Mouse (Mus musculus) forebrain, postnatal 0 days (tissue): ENCODE data around the gene Dnajb6. TPM values are rescaled to one million over a fixed set of nuclear protein-coding genes. Genes with fewer than 3 reads are reported as not detected.
"Not testable (repeated sequence)": the region's sequence is repeated elsewhere in the genome, so short reads cannot be mapped to it uniquely, and the experiment has no call there.

Experiments
- ATAC-seq: fragments of 200-750 bp; cut with Nextera tagmentation; 2 replicates; pipeline ENCODE4 v1.8.0; 2017; ENCODE audit warnings: mild to moderate bottlenecking, moderate library complexity
- DNase-seq: peaks from one replicate; pipeline ENCODE4 v3.0.0-alpha.2; 2015
- H3K27ac ChIP-seq: fragments of 300-500 bp; sonication (generic); 2 replicates; pipeline ENCODE4 v1.5.1; 2014; ENCODE audit warnings: low read depth, mild to moderate bottlenecking, antibody characterized with exemption, low read length, moderate library complexity, mixed read lengths
- H3K27me3 ChIP-seq: fragments of 300-500 bp; sonication (generic); 2 replicates; pipeline ENCODE4 v1.6.1; 2014; ENCODE audit warnings: mild to moderate bottlenecking, low read length, mixed read lengths; ENCODE audit not compliant: insufficient read depth
- H3K36me3 ChIP-seq: fragments of 300-500 bp; sonication (generic); 2 replicates; pipeline ENCODE4 v1.6.1; 2014; ENCODE audit warnings: mild to moderate bottlenecking, moderate library complexity; ENCODE audit not compliant: insufficient read depth
- H3K4me1 ChIP-seq: fragments of 300-500 bp; sonication (generic); 2 replicates; pipeline ENCODE4 v1.6.1; 2014; ENCODE audit warnings: antibody characterized with exemption; ENCODE audit not compliant: insufficient read depth
- H3K4me2 ChIP-seq: fragments of 300-500 bp; sonication (generic); 2 replicates; pipeline ENCODE4 v1.6.1; 2014; ENCODE audit warnings: low read depth, mild to moderate bottlenecking, moderate library complexity
- H3K4me3 ChIP-seq: fragments of 300-500 bp; sonication (generic); 2 replicates; pipeline ENCODE4 v1.5.1; 2014; ENCODE audit warnings: low read depth, low read length, mixed read lengths
- H3K9ac ChIP-seq: fragments of 300-500 bp; sonication (generic); 2 replicates; pipeline ENCODE4 v1.6.1; 2014; ENCODE audit warnings: mild to moderate bottlenecking
- H3K9me3 ChIP-seq: fragments of 300-500 bp; sonication (generic); 2 replicates; pipeline ENCODE4 v1.6.1; 2016; ENCODE audit warnings: low read length
- CTCF ChIP-seq: sonication (generic); IDR thresholded peaks from 2 replicates; pipeline ENCODE4 v1.5.1; 2016; ENCODE audit warnings: antibody characterized with exemption, control low read depth, low read depth
- WGBS: fragments of 180-500 bp; shearing (Covaris S2); extraction: QIAGEN DNeasy Blood & Tissue Kit; methylation state at CpG from one replicate; pipeline ENCODE4 v1.1.7; 2014; 5-methylcytosine and 5-hydroxymethylcytosine counted together
- polyA plus RNA-seq: library from polyadenylated mRNA; unstranded; fragments of >200 nt; fragmentation: Nextera tagmentation; extraction: Ambion mirVana; gene quantifications from 2 replicates; pipeline ENCODE4 v1.2.1, GENCODE M21; 2015
- total RNA-seq: library from RNA; depleted of rRNA; stranded (reverse); fragments of >200 nt; gene quantifications from 2 replicates; pipeline ENCODE4 v1.2.3, GENCODE M21; 2014

Gene Dnajb6
- total and polyA plus RNA-seq, 2 experiments from 2014 or later: 310 to 384 TPM

GRCm38 (mm10) chr5:29778029-29778428 is 42.5 kb downstream of the Dnajb6 start:
- no peak overlapping the region for H3K4me2 ChIP-seq
- no peaks in the 10 kb centered on the region for H3K27me3 ChIP-seq
- H3K4me3 ChIP-seq: no peak overlapping the region
- DNase-seq (no peak), ATAC-seq (no peak)
- H3K9me3 ChIP-seq: no peaks in the 10 kb centered on the region
- no peak overlapping the region for H3K27ac ChIP-seq
- H3K9ac ChIP-seq: no peak overlapping the region
- H3K36me3 ChIP-seq: peaks cover 11% of the 10 kb centered on the region; the same call in 1 of the 2 replicates
- no peak for TF ChIP-seq CTCF
- H3K4me1 ChIP-seq: no peaks in the 10 kb centered on the region
- 88% methylated on average over 6 of the region's 6 CpGs for WGBS

DNA sequence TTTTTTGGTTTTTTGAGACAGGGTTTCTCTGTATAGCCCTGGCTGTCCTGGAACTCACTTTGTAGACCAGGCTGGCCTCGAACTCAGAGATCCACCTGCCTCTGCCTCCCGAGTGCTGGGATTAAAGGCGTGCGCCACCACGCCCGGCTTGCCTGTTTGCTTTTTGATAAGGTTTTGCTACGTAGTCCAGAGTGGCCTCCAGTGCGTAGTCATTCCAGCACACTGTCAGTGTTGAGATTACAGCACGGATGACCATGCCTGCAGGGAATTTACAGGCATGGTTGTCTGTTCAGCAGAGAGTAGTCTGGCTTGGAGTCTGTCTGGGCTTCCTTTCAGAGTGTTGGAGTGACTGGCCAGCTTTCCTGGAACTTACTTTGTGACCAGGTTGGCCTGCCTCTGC is 44.2 kb downstream of the Dnajb6 start:
- not testable (repeated sequence) for H3K27me3 ChIP-seq, H3K9me3 ChIP-seq, H3K4me1 ChIP-seq, H3K4me3 ChIP-seq, DNase-seq, H3K27ac ChIP-seq, ATAC-seq, H3K9ac ChIP-seq, H3K4me2 ChIP-seq
- 96% methylated on average over 8 of the region's 9 CpGs for WGBS
- peaks cover 11% of the 10 kb centered on the region; the same call in 1 of the 2 replicates for H3K36me3 ChIP-seq

GRCm38 (mm10) chr5:29782261-29782660 is 46.8 kb downstream of the Dnajb6 start:
- H3K4me1 ChIP-seq: no peaks in the 10 kb centered on the region
- no peak overlapping the region for H3K27ac ChIP-seq
- H3K9ac ChIP-seq: no peak overlapping the region
- H3K27me3 ChIP-seq: no peaks in the 10 kb centered on the region
- no peak for DNase-seq
- no peak for TF ChIP-seq CTCF
- no peak overlapping the region for H3K4me3 ChIP-seq
- H3K9me3 ChIP-seq: no peaks in the 10 kb centered on the region
- no peak for ATAC-seq
- WGBS: 93% methylated on average over 3 of the region's 3 CpGs
- no peak overlapping the region for H3K4me2 ChIP-seq
- H3K36me3 ChIP-seq: peaks cover 11% of the 10 kb centered on the region; the same call in 1 of the 2 replicates

GRCm38 (mm10) chr5:29784906-29785305 is 49.4 kb downstream of the Dnajb6 start:
- DNase-seq, H3K4me3 ChIP-seq, H3K27ac ChIP-seq, H3K36me3 ChIP-seq, ATAC-seq, H3K9ac ChIP-seq, H3K4me1 ChIP-seq, H3K27me3 ChIP-seq, H3K4me2 ChIP-seq, H3K9me3 ChIP-seq: not testable (repeated sequence)
- WGBS: 96% methylated on average over 9 of the region's 13 CpGs

GRCm38 (mm10) chr5:29785953-29786352 is 50.5 kb downstream of the Dnajb6 start:
- 92% methylated on average over 1 of the region's 11 CpGs for WGBS
- not testable (repeated sequence) for H3K36me3 ChIP-seq, H3K9ac ChIP-seq, H3K4me3 ChIP-seq, H3K4me2 ChIP-seq, ATAC-seq, H3K9me3 ChIP-seq, H3K4me1 ChIP-seq, H3K27ac ChIP-seq, DNase-seq, H3K27me3 ChIP-seq

- not testable (repeated sequence) for H3K4me3 ChIP-seq, H3K9me3 ChIP-seq, H3K9ac ChIP-seq, H3K4me1 ChIP-seq, ATAC-seq, H3K36me3 ChIP-seq, DNase-seq, H3K27me3 ChIP-seq, H3K27ac ChIP-seq, H3K4me2 ChIP-seq
- 93% methylated on average over 5 of the region's 8 CpGs for WGBS
Measured at GRCm38 (mm10) chr5:29794933-29795332, 59.4 kb downstream of the Dnajb6 start.

DNA sequence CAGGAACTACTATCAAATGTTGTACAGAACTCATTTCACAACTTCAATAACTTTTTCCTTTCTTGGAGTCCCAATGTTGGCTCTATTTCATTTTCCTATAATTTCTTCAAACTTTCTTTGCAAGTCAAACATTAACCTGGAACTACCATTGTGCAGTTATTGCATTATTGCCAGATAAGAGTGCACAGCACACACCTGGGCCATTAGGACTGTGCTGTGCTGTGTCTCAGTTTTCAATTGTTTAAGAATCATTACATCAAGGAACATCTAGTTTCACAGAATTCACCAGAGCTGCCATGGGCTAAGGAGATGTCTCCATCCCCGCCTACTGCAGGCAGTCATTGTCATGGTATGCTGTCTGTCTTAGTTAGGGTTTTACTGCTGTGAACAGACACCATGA is 73.5 kb downstream of the Dnajb6 start:
- no peaks in the 10 kb centered on the region for H3K27me3 ChIP-seq
- no peak overlapping the region for H3K27ac ChIP-seq
- H3K4me2 ChIP-seq: no peak overlapping the region
- no peak overlapping the region for H3K9ac ChIP-seq
- no peaks in the 10 kb centered on the region for H3K36me3 ChIP-seq
- H3K4me1 ChIP-seq: no peaks in the 10 kb centered on the region
- DNase-seq (no peak), ATAC-seq (no peak)
- H3K9me3 ChIP-seq: no peaks in the 10 kb centered on the region
- WGBS: 91% methylated on average over 1 of the region's 1 CpGs
- H3K4me3 ChIP-seq: no peak overlapping the region
- no peak for TF ChIP-seq CTCF

DNA sequence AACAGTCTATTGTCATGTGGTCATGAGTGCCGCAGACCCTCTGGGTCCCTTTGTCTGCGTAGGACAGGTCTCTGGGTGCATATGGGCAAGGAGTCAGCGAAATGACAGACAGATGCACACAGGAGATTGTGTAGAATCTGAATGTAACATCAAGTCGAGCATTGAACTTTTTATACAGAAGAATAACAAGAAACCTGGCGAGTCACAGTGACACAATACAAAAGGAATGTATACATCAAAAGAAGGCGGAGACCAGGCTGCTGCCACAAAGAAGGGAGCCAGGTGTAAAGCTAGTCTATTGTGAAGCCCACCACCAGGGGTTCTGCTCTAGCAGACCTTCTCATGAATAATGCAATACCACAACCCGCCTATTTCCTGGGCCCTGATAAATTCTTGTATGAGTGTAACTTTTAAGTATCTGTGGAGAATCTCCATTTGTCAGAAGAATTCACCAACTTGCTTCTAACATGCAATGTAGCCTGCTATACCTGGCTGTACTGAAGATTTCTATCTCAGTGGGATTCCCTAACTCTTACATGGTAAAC is 76.0 kb downstream of the Dnajb6 start:
- not testable (repeated sequence) for H3K36me3 ChIP-seq, ATAC-seq, H3K9me3 ChIP-seq, H3K27me3 ChIP-seq, H3K4me2 ChIP-seq, H3K4me3 ChIP-seq, H3K4me1 ChIP-seq, H3K27ac ChIP-seq, H3K9ac ChIP-seq, DNase-seq
- 56% methylated on average over 7 of the region's 7 CpGs for WGBS
